Mouse (Mus musculus) hematopoietic multipotent progenitor cell, adult 10-12 weeks (in vitro differentiated cells): ENCODE measurements around the gene Tctex1d1. TPM values are rescaled to one million over a fixed set of nuclear protein-coding genes. Genes with fewer than 3 reads are reported as not detected.

ENCODE experiments used
- polyA plus RNA-seq: library from polyadenylated mRNA; stranded (reverse); fragments of >175 nt; gene quantifications from 2 replicates; pipeline ENCODE4 v1.2.3, GENCODE M21; 2012; ENCODE audit warnings: low replicate concordance

The Tctex1d1 gene
- not detected in 2 replicates for polyA plus RNA-seq

GRCm38 (mm10) chr4:102978440-102978839 lies at the start of gene Tctex1d1:
Tctex1d1 (plus strand) TSS chr4:102978606.

GRCm38 (mm10) chr4:103026621-103027020 lies 48.2 kb downstream of the Tctex1d1 start, which contains the start of gene Insl5:
Insl5 (minus strand) TSS chr4:103026842.

Other genes with a start within 250 kb of the Tctex1d1 start
- 4.0 and 6.3 TPM in 2 replicates for gene Sgip1, start 237.3 kb upstream of the Tctex1d1 start, polyA plus RNA-seq
- not detected in 2 replicates for gene Insl5, start 48.2 kb downstream of the Tctex1d1 start, polyA plus RNA-seq
- gene Mier1, start 135.8 kb downstream of the Tctex1d1 start, polyA plus RNA-seq = 15.8 and 30.3 TPM in 2 replicates
- gene Wdr78, start 135.9 kb downstream of the Tctex1d1 start, polyA plus RNA-seq = 1.2 and 2.1 TPM in 2 replicates
- gene Slc35d1, start 236.6 kb downstream of the Tctex1d1 start, polyA plus RNA-seq = 1.7 and 2.6 TPM in 2 replicates